Mouse (Mus musculus): ENCODE measurements at regions not wholly inside any gene's neighbourhood (a gene's known extent, or its start where the extent isn't known, plus 50 kb on each side); places are given as distances from the start of the nearest gene placed in this dataset.

DNA sequence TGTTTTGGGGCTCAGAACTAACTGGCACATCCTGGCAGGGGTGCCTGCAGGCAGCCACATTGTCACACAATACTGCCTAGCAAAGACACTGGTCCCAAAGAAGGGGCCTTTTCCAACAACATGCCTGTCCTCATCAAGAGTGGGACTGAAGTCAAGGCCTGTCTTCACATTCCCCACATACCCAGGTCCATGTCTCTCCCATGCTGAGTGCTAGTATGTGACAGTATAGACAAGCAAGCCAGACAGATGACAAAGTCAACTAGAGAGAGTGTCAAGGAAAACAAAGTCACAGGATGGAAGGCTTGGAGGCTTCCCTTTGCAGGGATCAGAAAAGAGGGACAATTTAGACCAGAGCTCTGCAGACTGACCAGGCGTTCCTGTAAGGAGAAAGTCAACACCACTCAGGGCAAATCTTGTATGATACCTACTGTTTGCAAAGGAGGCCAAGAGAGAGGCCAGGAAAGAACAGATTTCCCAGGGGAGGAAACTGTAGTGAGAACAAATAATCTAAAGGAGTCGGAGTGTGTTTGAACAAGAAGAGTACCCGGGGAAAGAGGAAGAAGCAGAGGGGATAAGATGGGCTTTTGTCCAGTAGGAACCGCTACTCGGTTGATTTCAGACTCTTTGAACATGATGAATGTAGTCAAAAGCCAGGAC, 83.2 kb upstream of the Rbms1 start:
- TF ChIP-seq CTCF (IDR thresholded peaks at IDR 0.05; ENCODE audit: low read depth, low read length), result no peak
- no peak for TF ChIP-seq POLR2AphosphoS5 (IDR thresholded peaks at IDR 0.05; ENCODE audit: insufficient replicate concordance, low read depth, low read length)
